Mouse (Mus musculus): ENCODE measurements at regions not wholly inside any gene's neighbourhood (a gene's known extent, or its start where the extent isn't known, plus 50 kb on each side); places are given as distances from the start of the nearest gene placed in this dataset.
A peak's percentile ranks its signal among the peaks of the same experiment; 100 is the strongest.

GRCm38 (mm10) chr2:117965758-117966157, 145.9 kb upstream of the Thbs1 start:
- no peak for DNase-seq (ENCODE audit: low spot score in 2 of 2)

DNA sequence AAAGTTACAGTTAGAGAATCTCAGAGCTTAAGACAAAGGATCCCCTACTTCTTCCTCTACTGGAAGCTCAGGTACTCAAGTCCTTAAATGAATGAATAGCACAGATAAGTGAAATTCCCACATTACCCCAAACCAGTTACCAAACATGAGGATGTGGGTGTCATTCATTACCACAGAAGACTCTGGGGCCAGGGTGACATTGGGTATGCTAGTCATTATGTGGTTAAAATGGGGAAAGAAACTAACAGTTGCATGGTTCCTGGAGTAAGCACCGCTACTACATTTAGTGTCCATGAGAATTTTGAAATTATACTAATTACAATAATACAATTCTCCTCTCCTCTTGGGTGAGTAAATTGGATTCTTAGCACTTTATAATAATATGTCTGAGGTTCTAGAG, 142.9 kb upstream of the Thbs1 start:
- no peak for DNase-seq (ENCODE audit: low spot score in 2 of 2)

- DNase-seq (ENCODE audit: low spot score in 2 of 2), result no peak
Measured at GRCm38 (mm10) chr2:117970631-117971030, 141.0 kb upstream of the Thbs1 start.

DNA sequence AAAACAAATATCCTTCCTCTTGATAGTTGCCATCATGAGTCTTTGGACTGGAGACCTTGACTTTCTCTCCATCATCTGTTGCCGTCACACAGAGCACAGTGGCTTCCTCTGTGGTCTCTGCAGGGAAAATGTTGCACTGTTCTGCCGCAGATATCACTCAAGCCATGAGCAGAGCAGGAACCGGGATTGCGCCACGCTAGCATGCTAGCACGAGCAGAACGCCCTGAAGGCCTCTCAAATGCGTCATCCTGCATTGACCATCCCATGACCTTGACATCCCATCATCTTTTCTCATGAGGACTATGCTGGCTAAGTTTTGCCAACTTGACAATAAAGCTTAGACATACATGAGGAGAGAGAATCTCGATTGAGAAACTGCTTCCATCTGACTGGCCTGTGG, 134.6 kb upstream of the Thbs1 start:
- no peak for DNase-seq (ENCODE audit: low spot score in 2 of 2)

GRCm38 (mm10) chr2:117980856-117981255, 130.8 kb upstream of the Thbs1 start:
- no peak for DNase-seq (ENCODE audit: low spot score in 2 of 2)

GRCm38 (mm10) chr2:117984569-117984968, 127.1 kb upstream of the Thbs1 start:
- DNase-seq (ENCODE audit: low spot score in 2 of 2), result no peak

DNA sequence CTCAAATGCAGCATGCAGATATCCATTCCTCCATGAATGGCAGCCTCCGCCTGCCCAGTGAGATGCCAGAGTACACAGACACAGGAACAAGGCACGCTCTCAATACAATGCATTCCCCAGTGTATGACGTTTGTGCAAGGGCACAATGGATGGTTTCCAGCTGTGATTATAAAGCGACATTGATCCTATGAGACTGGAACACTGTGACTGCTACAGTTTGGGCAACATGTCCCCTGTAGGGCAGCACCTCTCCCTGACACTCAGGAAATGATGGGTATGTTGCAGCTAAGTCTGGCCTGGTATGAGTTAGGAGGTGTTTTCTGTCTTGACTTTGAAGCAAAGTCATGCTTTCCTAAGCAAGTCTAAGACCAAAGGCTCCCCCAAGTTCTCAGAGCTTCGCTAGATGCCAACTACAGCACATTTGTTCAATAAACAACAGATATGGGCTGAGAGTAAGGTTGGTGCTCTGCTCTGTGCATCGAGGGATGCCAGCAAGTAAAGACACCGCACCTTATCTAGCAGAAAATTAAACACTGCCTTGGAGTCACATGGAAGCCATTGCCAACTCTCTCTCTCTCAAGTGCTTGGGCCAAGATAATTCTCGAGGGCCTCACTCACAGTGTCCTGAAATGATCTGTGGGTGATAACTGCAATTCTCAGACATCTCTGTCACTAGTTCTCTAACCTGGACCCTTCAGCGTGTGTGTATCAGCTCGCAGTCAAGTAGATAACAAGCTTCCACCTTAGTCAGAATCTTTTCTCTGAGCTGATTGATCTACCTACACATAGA, 124.1 kb upstream of the Thbs1 start:
- no peak for DNase-seq (ENCODE audit: low spot score in 2 of 2)

GRCm38 (mm10) chr2:117988396-117989173, 123.1 kb upstream of the Thbs1 start:
- DNase-seq (ENCODE audit: low spot score in 2 of 2), result no peak

DNA sequence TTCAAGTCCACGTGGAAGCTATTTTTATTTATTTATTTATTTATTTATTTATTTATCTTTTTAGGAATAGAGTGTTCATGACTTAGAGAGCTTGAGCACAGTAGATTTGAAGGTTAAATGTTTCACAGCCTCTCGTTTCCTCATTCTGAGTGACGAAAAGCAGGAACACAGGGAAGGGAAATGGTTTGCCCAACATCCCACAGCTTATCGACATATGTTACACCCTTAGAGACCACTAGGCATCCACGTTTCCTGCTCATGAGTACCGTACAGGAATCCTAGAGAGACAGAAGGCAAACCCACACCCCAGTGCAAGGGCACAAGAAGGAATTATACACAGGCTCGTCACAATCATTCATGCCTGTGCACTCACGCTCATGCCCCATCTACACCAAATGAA, 122.5 kb upstream of the Thbs1 start:
- no peak for DNase-seq (ENCODE audit: low spot score in 2 of 2)

DNA sequence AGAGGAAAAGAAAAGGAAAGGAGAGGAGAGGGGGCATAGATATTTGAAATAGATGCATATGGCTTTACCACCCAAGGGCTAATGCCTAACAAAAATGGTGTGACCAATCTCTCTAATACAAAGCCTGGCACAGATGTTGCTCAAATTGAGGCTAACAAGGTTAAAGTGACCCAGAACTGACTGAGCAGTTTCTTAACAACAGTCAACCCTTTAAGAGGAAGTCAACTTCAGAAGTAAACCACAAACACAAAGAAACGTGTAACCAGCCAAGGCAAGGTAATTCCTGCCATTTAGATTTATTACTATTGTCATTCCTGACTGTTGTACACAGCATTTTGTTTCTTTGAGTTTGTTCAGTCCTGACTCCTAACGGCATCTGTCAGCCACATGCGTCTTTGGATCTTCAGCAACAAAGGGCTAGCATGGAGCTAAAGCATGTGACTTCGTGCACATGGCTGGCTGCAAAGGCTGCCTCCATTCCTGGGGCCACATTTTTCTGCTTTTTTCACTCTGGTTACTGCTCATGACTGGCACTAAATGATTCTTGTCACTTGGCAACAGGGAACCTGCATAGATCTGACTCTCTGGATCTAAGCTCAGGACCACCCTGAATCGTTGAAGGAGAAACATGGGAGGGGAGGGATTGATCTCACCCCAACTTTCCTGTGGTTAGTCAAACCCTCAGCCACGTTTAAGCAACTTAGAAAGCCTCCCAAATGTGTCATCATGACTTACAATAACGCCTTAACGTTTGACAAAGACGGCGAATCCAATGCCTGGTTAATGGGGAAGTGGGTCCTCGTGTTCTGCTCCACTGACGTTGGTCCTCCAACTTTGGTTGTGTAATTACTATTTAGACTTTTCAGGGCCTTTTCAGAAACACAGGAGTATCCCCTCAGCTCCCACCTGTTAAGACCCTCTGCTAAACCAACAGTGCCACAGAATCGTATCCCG, 115.3 kb upstream of the Thbs1 start:
- no peak for DNase-seq (ENCODE audit: low spot score in 2 of 2)

GRCm38 (mm10) chr2:117999641-118000040, 112.0 kb upstream of the Thbs1 start:
- DNase-seq (ENCODE audit: low spot score in 2 of 2), result no peak

- no peak for DNase-seq (ENCODE audit: low spot score in 2 of 2)
Measured at GRCm38 (mm10) chr2:118004191-118004590, 107.5 kb upstream of the Thbs1 start.

DNA sequence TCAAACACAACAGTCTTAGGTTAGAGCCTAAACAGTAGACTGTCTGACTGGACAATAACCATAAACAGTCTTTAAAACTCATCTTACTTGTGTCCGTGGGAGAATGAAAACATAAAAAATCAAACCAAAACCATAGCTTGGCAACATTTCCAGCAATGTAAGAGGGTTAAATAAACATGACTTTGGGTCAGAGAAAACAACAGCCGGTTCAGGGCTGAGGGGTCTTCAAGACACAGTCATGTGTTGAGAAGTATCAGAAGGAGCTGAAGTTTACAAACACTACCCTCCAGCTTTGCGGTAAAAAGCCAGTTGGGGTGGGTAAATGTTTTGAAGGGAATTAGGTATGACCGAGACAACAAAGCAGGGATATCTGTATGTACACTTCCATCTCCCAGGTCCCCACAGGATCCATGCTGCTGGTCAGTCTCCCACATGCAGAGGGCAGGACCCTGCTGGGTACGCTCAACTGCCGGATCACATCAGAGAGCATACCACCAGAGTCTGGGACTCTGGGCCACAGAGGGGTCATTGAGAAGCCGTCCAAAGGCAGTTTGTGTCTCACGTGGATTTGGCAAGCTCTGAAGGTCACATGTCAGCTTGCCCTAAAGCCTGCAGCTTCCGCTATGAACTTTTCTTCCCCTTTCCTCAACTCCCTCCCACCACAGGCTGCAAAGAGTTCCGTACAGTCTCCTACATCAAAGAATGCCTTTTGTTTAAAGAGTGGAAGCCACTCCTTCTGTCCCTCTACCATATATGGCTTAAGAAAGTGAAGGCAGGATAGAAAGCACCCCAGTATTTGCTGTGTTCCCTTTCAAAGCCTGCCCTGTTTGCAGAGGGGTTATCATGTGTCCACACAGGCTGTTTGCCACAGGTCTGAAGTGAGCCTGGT, 103.9 kb upstream of the Thbs1 start:
- peak; percentile 42 to 59 for DNase-seq (ENCODE audit: low spot score in 2 of 2)

DNA sequence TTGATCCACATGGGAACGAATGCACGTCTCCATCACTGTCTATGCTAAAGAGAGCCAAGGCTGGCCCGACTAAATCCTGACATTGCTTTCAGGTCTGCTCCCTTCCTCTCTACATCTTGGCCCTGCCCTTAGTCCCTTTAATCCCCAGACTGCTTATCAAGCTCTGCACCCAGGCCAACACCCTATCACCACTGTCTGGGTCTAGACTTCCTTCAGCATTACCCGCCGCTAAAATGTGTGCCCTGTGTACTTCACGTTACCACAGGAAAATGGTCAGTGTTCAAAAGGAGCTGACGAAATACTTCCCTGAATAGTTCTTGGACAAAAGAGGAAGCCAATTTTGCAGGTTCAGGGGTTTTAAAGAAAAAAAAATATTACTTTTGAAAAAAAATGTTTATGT, 100.0 kb upstream of the Thbs1 start:
- DNase-seq (ENCODE audit: low spot score in 2 of 2), result peak in 1 of 2 experiments; percentile 19

- no peak for DNase-seq (ENCODE audit: low spot score in 2 of 2)
Measured at GRCm38 (mm10) chr2:118012211-118012610, 99.5 kb upstream of the Thbs1 start.

- no peak for DNase-seq (ENCODE audit: low spot score in 2 of 2)
Measured at GRCm38 (mm10) chr2:118013156-118013555, 98.5 kb upstream of the Thbs1 start.

- DNase-seq (ENCODE audit: low spot score in 2 of 2), result no peak
Measured at GRCm38 (mm10) chr2:118015182-118015581, 96.5 kb upstream of the Thbs1 start.

DNA sequence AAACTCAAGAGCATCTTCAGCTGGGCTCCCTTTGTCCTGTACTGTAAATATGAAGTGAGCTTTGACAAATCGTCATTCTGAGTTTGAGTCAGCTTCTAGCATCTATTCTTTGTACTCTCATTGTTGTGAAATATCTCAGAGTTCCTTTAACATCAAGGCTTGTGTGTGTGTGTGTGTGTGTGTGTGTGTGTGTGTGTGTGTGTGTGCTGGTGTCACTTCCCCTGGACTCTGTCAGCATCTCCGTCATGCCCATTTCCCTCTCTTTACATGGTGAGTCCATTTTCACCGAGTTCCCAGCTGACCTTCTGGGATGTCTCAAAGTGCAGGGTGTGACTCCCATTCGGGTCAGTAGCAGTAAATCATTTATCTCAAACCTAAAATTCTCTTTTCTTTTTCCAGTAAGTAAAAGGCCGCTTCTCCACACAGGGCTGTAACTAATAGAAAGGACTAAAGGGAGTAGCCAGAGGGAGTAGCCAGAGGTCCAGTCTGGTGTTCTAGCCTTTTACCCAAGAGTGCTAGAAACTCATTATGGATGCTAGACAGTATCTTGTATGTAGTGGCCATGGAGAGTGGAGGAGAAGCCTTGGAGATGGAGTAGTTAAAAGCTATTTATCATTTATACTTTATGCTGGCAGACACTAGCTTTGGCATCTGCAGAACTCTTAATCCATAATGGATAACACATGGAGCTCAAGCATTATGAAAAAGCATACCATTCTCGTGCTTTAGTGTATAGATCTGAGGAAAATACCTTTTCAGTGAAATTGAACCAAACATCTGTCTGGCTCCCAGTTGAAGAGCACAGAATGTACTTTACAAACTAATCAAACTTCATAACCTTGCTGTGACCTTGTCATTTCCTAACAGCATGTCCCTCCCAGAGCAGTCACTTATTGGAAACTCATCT, 85.6 kb upstream of the Thbs1 start:
- DNase-seq (ENCODE audit: low spot score in 2 of 2), result no peak

GRCm38 (mm10) chr2:118028881-118029280, 82.8 kb upstream of the Thbs1 start:
- DNase-seq (ENCODE audit: low spot score in 2 of 2), result no peak
